Mouse (Mus musculus): ENCODE measurements around the gene Jpt1. TPM values are rescaled to one million over a fixed set of nuclear protein-coding genes. Genes with fewer than 3 reads are reported as not detected.
"Not testable (repeated sequence)": the region's sequence is repeated elsewhere in the genome, so short reads cannot be mapped to it uniquely, and the experiment has no call there.

Gene Jpt1
- total RNA-seq, 4 experiments from 2014 or later = 64.3 to 70.0 (median 66.3) TPM

- DNase-seq (ENCODE audit: low spot score in 2 of 2) = no peak
Measured at GRCm38 (mm10) chr11:115512407-115513183, 1.6 kb downstream of the Jpt1 start.

GRCm38 (mm10) chr11:115512004-115512403, 2.2 kb downstream of the Jpt1 start:
- DNase-seq (ENCODE audit: low spot score in 2 of 2) = no peak

GRCm38 (mm10) chr11:115511121-115511520, 3.1 kb downstream of the Jpt1 start:
- DNase-seq (ENCODE audit: low spot score in 2 of 2) = no peak

DNA sequence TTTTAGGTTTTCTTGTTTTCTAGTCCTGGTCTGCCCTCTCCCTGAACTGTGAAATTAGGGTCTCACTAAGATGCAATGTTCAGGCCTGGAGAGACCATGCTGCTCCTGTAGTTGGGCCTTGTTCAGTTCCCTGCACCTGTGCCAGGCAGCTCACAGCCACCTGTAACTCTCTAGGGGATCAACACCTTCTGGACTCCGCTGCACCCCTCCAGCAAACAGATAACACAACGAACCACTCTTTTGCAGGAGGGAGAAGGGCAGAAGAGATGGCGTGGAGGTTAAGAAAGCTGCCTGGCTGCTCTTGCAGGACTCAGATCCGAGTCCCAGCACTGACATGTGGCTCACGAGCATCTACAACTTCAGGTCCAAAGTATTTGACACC, 3.7 kb downstream of the Jpt1 start:
- no peak for DNase-seq (ENCODE audit: low spot score in 2 of 2)

DNA sequence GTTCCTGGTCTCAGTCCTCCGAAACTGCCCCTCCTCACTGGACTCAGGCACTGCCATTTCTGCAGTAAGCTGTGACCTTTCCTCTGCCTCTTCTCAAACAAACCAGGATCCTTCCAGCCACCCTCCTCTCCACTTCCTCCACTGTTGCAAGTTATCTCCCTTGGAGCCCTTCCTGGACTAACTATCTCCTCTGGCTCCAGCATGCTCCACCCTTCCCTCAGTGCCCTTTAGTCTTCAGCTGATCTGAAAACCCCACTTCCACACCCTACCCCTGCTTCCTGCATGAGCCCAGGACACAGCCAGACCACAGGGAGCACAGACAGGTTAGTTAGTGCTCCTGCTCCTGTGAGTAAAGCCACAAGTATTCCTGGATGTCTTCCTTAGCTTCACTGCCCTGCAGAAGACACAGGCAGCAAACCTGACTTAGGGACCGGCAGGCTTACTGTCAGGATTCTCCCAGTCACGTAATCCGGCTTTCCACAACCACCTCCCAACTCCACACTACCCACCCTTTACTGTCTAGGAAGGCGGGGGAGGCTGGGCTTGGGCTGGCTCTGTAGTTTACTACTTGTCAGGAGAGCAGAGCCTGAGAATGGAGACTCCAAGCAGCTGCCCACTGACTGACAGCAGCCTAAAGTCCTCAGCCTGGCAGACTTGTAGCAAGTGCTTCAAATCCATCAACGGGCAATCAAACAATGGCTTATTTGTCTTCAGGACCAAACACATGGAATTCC, 4.2 kb downstream of the Jpt1 start:
- DNase-seq (ENCODE audit: low spot score in 2 of 2) = no peak

DNA sequence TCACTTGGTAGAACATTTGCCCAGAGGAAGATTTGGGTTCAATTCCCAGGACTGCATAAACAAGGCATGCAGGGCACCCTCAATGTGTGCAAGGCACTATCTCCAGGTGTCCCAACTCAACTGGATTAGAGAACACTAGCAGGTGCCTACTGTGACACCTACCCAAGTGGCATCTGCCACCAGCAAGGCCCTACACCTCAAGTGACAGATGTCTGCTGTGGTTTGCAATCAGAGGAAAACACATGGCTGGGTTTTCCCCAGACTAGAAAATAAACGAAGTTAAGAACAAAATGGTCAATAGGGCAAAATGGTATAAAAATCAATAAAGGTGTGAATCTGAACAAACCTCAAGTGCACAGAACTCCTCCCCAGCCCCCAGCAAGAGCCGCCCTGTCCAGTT, 6.1 kb downstream of the Jpt1 start:
- DNase-seq (ENCODE audit: low spot score in 2 of 2) = no peak

DNA sequence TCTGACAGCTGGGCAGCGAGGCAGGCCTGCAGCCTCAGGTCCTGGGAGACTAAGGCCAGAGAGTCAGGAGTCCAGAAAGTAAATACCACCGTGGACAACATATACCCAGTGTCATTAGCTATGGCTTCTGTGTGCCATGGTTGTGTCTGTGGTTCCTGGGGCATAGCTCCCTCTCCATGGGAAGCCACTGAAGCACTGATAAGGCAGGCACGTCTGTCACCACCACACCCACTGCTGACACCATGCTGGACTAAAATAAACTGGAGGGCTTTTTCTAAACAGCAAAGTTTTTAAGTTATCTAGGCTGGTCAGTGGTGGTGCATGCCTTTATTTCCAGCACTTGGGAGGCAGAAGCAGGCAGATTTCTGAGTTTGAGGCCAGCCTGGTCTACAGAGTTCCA, 7.6 kb downstream of the Jpt1 start:
- no peak for DNase-seq (ENCODE audit: low spot score in 2 of 2)

GRCm38 (mm10) chr11:115502636-115503035, 11.6 kb downstream of the Jpt1 start:
- no peak for DNase-seq (ENCODE audit: low spot score in 2 of 2)

DNA sequence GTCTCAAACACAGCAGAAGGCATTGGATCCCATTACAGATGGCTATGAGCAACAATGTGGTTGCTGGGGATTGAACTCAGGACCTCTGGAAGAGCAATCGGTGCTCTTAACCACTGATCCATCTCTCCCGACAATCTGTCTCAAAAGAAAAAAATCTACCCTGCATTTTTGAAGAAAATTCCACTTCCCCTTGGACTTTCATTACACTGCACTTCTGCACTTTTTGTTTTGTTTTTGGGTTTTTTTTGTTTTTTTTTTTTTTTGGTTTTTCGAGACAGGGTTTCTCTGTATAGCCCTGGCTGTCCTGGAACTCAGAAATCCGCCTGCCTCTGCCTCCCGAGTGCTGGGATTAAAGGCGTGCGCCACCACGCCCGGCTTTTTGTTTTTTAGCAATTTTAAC, 17.6 kb downstream of the Jpt1 start:
- not testable (repeated sequence) for DNase-seq (ENCODE audit: low spot score in 2 of 2)

GRCm38 (mm10) chr11:115492387-115492786, 21.8 kb downstream of the Jpt1 start:
- DNase-seq (ENCODE audit: low spot score in 2 of 2) = no peak

DNA sequence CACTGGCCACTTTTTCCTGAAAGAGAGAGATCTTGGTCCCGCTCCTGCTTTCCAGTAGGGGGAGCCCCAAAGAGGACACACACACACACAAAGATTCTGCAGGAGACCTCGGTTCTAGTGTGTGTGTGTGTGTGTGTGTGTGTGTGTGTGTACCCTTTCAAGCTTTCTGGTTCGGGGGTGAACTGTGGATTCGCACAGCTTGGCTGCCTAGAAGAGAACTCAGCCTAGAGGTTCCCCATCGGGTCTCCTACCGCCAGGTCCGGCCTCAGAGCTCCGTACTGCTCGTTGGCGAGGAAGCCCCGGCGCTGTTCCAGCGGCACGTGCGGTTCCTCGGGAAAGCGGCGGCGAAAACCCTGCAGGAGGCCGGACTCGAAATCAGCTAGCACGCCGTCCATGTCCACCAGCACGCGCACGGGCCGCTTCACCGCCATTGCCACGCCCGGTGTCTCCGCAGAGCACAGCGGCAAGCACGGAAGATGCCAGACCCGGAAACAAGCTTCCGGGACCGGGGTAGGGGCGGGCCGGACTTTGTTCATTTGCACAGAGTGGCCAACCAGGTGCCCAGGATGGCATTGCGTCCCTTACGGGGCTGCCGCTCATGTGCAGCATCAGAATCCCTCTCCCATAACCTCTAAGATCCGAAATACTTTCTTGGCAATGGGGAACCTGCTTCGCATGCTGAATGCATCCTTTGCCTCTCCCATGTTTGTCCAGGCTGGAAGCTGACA, 22.7 kb downstream of the Jpt1 start, which contains the start of gene Nt5c:
Gene Nt5c (minus strand): TSS at position 507 of the 728 bp plus-strand sequence.
- DNase-seq (ENCODE audit: low spot score in 2 of 2) = peak; percentile 55

DNA sequence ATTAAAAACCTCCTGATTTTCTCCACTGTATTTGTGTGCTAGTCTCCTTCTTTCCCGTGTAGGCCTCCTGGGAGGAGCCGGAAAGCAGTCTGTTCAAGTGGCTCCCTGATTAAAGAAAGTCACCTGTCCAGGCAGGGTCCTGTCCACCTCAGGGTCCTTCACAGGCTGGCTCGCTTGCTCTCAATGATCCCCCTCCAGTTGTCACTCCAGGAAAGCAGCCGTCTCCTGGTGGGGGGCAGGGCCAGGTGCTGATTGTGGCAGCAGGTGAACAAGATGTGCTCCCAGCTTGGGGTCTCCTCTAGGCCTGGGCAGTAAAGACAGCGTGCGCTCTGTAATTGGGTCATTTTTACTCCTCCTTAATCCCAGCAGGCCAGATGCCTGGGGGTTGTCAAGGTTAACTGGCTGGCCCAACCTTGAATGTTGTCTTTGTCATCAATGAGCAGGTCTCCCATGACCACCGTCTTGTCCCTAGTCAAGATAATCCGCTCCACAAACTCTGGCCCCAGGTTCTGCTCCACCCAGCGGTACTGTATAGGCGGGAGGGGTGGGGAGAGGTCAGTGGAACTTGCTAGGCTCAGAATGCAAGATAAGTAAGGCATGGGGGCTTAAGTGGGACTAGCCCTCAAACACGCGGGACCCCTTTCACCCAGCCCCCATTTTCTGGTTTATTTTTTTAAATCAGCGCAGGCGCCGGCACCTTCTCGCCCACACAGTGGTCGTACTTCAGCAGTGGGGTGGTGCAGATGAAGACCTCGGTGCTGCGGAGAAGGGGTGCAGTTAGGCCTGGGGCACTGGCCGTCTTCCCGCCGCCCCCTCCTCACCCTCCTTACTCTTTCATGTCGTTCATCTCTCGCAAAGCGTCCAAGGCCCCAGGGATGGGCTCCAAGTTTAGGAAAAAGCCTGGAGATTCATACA, 23.5 kb downstream of the Jpt1 start:
- DNase-seq (ENCODE audit: low spot score in 2 of 2) = no peak

- no peak for DNase-seq (ENCODE audit: low spot score in 2 of 2)
Measured at GRCm38 (mm10) chr11:115488551-115489104, 25.6 kb downstream of the Jpt1 start.

- no peak for DNase-seq (ENCODE audit: low spot score in 2 of 2)
Measured at GRCm38 (mm10) chr11:115485155-115485554, 29.0 kb downstream of the Jpt1 start.

- DNase-seq (ENCODE audit: low spot score in 2 of 2) = peak; percentile 57 to 73
Measured at GRCm38 (mm10) chr11:115483726-115484125, 30.5 kb downstream of the Jpt1 start.

GRCm38 (mm10) chr11:115483278-115483677, 30.9 kb downstream of the Jpt1 start:
- DNase-seq (ENCODE audit: low spot score in 2 of 2) = peak in 1 of 2 experiments; percentile 23

DNA sequence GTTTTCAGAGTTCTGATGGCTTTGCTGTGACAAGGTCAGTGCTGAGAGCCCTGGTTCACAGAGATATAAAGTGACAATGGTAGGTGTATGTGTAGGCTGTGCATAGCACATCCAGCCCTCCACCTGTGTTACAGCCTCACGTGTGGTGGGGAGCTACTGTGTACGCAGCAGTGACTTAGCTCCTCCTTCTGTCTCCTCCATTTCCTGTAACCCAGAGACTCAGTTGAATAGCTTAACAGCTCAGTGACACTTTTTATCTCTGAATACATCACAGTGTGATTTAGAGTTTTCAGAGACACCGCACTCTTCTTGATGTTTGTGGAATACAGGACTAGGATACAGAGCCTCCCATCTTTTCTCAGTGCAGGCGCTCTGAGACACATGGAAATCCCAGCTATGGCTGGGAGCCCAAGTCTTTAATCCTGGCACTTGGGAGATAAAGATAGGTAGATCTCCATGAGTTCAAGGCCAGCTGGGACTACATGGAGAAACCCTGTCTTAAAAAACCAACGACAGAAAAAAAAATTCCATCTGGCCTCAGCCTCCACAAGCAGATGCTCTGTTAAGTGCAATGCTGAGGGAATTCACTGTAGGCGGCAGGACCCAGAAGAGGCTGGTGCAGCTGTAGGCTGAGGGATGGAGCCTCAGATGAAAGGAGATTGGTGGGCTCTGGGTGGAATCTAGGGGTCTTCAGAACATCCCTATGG, 32.5 kb downstream of the Jpt1 start:
- DNase-seq (ENCODE audit: low spot score in 2 of 2) = no peak

GRCm38 (mm10) chr11:115478296-115478938, 35.8 kb downstream of the Jpt1 start:
- DNase-seq (ENCODE audit: low spot score in 2 of 2) = no peak

DNA sequence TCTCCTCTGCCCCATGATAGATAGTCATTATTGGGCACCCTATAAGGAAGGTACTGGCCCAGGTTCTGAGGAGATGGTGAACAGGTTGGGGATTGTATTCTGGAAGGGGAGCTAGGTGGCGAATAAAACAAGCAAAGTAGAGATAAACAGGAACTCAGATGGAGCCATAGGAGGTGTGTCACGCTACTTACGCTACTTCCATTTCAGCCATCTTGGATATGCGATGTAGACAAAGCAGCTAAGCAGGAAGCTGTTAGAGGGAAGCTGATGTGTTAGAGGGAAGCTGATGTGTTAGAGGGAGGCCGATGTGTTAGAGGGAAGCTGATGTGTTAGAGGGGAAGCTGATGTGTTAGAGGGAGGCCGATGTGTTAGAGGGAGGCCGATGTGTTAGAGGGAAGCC, 36.8 kb downstream of the Jpt1 start:
- DNase-seq (ENCODE audit: low spot score in 2 of 2) = not testable (repeated sequence)

Measured in gastrocnemius, adult 8-10 months (tissue).